Mouse (Mus musculus): ENCODE measurements around the gene Gck. TPM values are rescaled to one million over a fixed set of nuclear protein-coding genes. Genes with fewer than 3 reads are reported as not detected.
"Not testable (repeated sequence)": the region's sequence is repeated elsewhere in the genome, so short reads cannot be mapped to it uniquely, and the experiment has no call there.

Gene Gck
- polyA plus RNA-seq, 1 experiment from 2014 or later: 1.5 TPM

DNA sequence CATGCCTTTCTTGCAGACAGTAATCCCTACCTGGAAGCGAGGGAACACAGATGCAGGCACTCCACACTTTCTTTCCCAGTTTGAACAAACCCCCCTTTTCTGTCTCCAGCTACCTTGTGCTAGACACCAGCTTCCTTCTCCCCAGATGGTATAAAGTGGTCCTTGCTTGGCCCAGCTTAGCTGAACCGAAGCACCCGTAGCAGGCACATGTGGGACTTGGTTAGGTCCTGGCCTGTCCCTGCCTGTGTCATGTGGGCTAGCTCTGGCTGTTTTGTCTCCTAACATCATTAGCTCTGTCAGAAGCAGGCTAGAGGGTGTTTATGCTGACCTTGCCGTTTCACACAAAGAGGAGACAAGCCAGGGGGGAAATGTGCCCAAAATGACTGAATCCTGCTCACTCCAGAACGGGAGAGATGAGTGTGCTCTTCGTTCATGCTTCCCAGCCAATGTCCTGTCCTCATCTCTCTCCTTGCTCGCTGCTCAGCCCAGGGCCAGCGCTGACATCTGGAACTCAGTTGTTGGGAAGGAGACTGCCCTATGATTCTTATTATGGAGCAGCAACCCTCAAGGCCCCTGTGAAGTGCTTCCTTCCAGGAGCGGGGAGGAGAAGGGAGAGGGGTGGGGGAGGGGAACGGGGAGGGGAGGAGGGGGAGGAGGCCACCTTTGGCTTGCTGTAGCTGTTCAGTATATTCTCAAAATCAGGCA is 1.2 kb downstream of the Gck start:
- Histone ChIP-seq H3K27ac (ENCODE audit: low read depth, low read length) (no peak overlapping the region), H3K4me1 (ENCODE audit: control insufficient read depth, insufficient read depth, low read length) (0 out of 2 replicates have a peak, but pooled peaks cover 18% of the 10 kb centered on the region), H3K4me2 (replicated peaks; ENCODE audit: low read depth, low read length) (no peak overlapping the region), H3K36me3 (ENCODE audit: control insufficient read depth, insufficient read depth, low read length) (no peaks in the 10 kb centered on the region), H3K4me3 (ENCODE audit: low read length) (no peak overlapping the region), H3K9ac (ENCODE audit: low read depth, low read length) (no peak overlapping the region), H3K9me3 (ENCODE audit: control insufficient read depth, low read length) (no peaks in the 10 kb centered on the region), H3K27me3 (ENCODE audit: control insufficient read depth, insufficient read depth, low read length) (no peaks in the 10 kb centered on the region)
- WGBS: 63% methylated on average over 10 of the region's 10 CpGs
- ATAC-seq (ENCODE audit: low FRiP score, low TSS enrichment): no peak

- Histone ChIP-seq H3K4me1 (ENCODE audit: control insufficient read depth, insufficient read depth, low read length) (0 out of 2 replicates have a peak, but pooled peaks cover 18% of the 10 kb centered on the region), H3K9ac (ENCODE audit: low read depth, low read length) (no peak overlapping the region), H3K9me3 (ENCODE audit: control insufficient read depth, low read length) (no peaks in the 10 kb centered on the region), H3K36me3 (ENCODE audit: control insufficient read depth, insufficient read depth, low read length) (no peaks in the 10 kb centered on the region), H3K27me3 (ENCODE audit: control insufficient read depth, insufficient read depth, low read length) (no peaks in the 10 kb centered on the region), H3K27ac (ENCODE audit: low read depth, low read length) (no peak overlapping the region), H3K4me2 (replicated peaks; ENCODE audit: low read depth, low read length) (no peak overlapping the region), H3K4me3 (ENCODE audit: low read length) (no peak overlapping the region)
- ATAC-seq (ENCODE audit: low FRiP score, low TSS enrichment): no peak
- 64% methylated on average over 4 of the region's 4 CpGs for WGBS
Observed at GRCm38 (mm10) chr11:5947796-5948195, 2.1 kb downstream of the Gck start.

DNA sequence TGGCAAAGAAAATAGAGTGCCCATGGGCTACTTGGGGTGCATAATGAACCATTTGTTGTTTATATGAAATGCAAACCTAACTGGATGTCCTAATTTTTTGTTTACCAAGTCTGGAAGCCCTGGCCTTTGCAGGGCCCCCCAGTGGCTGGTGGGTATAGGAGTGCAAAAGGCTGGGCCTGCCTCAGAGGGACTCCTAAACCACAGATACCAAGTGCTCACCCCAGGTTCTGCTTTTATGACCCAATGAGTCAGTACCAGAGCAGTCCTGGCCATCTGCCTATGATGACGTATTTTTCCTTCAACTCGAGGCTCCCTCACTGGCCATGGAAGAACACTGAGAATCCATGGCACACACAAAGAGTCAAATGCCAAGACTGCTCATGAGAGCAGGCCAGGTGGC is 4.8 kb downstream of the Gck start:
- Histone ChIP-seq H3K9me3 (ENCODE audit: control insufficient read depth, low read length) (no peaks in the 10 kb centered on the region), H3K9ac (ENCODE audit: low read depth, low read length) (no peak overlapping the region), H3K4me2 (replicated peaks; ENCODE audit: low read depth, low read length) (no peak overlapping the region), H3K27me3 (ENCODE audit: control insufficient read depth, insufficient read depth, low read length) (no peaks in the 10 kb centered on the region), H3K4me1 (ENCODE audit: control insufficient read depth, insufficient read depth, low read length) (0 out of 2 replicates have a peak, but pooled peaks cover 17% of the 10 kb centered on the region), H3K4me3 (ENCODE audit: low read length) (no peak overlapping the region), H3K36me3 (ENCODE audit: control insufficient read depth, insufficient read depth, low read length) (no peaks in the 10 kb centered on the region), H3K27ac (ENCODE audit: low read depth, low read length) (no peak overlapping the region)
- no peak for ATAC-seq (ENCODE audit: low FRiP score, low TSS enrichment)
- WGBS: 77% methylated on average over 2 of the region's 2 CpGs

- Histone ChIP-seq H3K4me2 (replicated peaks; ENCODE audit: low read depth, low read length) (no peak overlapping the region), H3K27ac (ENCODE audit: low read depth, low read length) (no peak overlapping the region), H3K9me3 (ENCODE audit: control insufficient read depth, low read length) (no peaks in the 10 kb centered on the region), H3K27me3 (ENCODE audit: control insufficient read depth, insufficient read depth, low read length) (no peaks in the 10 kb centered on the region), H3K4me1 (ENCODE audit: control insufficient read depth, insufficient read depth, low read length) (no peaks in the 10 kb centered on the region), H3K36me3 (ENCODE audit: control insufficient read depth, insufficient read depth, low read length) (no peaks in the 10 kb centered on the region), H3K4me3 (ENCODE audit: low read length) (no peak overlapping the region), H3K9ac (ENCODE audit: low read depth, low read length) (no peak overlapping the region)
- ATAC-seq (ENCODE audit: low FRiP score, low TSS enrichment): no peak
- 73% methylated on average over 6 of the region's 6 CpGs for WGBS
Observed at GRCm38 (mm10) chr11:5942966-5943365, 6.9 kb downstream of the Gck start.

DNA sequence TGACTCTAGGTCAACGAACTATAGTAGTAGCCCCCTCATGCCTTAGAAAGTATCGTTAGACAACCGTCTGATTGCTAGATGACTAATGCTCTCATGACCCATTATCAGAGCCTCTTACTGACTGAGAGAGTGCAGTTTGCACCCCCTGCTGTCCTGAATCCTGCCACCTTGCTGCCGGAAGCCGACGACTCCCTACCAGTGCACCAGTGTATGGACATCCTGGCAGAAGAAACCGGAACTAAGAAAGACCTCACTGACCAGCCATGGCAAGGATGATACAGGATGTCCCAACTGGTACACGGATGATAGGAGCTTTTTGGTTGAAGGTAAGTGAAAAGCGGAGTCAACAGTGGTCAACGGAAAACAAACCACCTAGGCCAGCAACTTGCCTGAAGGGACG is 15.3 kb downstream of the Gck start:
- not testable (repeated sequence) for ATAC-seq (ENCODE audit: low FRiP score, low TSS enrichment); H3K27me3 ChIP-seq (ENCODE audit: control insufficient read depth, insufficient read depth, low read length); H3K4me2 ChIP-seq (replicated peaks; ENCODE audit: low read depth, low read length); H3K36me3 ChIP-seq (ENCODE audit: control insufficient read depth, insufficient read depth, low read length); H3K9me3 ChIP-seq (ENCODE audit: control insufficient read depth, low read length); H3K9ac ChIP-seq (ENCODE audit: low read depth, low read length); H3K4me1 ChIP-seq (ENCODE audit: control insufficient read depth, insufficient read depth, low read length); H3K27ac ChIP-seq (ENCODE audit: low read depth, low read length); H3K4me3 ChIP-seq (ENCODE audit: low read length)
- 94% methylated on average over 11 of the region's 11 CpGs for WGBS

DNA sequence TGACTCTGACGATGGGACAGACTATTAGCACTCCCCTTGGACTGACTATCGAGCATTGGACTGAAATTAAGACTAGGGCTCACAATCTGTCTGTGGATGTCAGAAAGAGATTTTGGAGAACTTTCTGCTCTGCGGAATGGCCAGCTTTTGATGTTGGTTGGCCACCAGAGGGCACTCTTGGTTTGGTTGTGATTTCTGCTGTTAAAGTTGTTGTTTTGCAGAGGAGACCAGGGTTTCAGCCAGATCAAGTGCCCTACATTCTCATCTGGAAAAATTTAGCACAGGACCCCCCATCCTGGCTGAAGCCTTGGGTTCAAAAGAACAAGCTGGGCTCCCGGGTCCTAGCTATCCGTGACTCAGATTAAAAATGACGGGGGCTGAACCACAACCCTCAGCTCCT is 17.9 kb downstream of the Gck start:
- not testable (repeated sequence) for H3K36me3 ChIP-seq (ENCODE audit: control insufficient read depth, insufficient read depth, low read length); H3K4me1 ChIP-seq (ENCODE audit: control insufficient read depth, insufficient read depth, low read length); ATAC-seq (ENCODE audit: low FRiP score, low TSS enrichment)

GRCm38 (mm10) chr11:5930578-5930977 is 19.3 kb downstream of the Gck start:
- no peaks in the 10 kb centered on the region for H3K27me3 ChIP-seq (ENCODE audit: control insufficient read depth, insufficient read depth, low read length)
- no peak overlapping the region for H3K9ac ChIP-seq (ENCODE audit: low read depth, low read length)
- H3K4me3 ChIP-seq (ENCODE audit: low read length): no peak overlapping the region
- no peaks in the 10 kb centered on the region for H3K36me3 ChIP-seq (ENCODE audit: control insufficient read depth, insufficient read depth, low read length)
- no peak overlapping the region for H3K27ac ChIP-seq (ENCODE audit: low read depth, low read length)
- WGBS: 50% methylated on average over 1 of the region's 1 CpGs
- no peak for ATAC-seq (ENCODE audit: low FRiP score, low TSS enrichment)
- no peak overlapping the region for H3K4me2 ChIP-seq (replicated peaks; ENCODE audit: low read depth, low read length)
- H3K4me1 ChIP-seq (ENCODE audit: control insufficient read depth, insufficient read depth, low read length): no peaks in the 10 kb centered on the region
- no peaks in the 10 kb centered on the region for H3K9me3 ChIP-seq (ENCODE audit: control insufficient read depth, low read length)

More for the DNA sequence above, 17.9 kb downstream of the Gck start:
- not testable (repeated sequence) for H3K4me3 ChIP-seq (ENCODE audit: low read length); H3K4me2 ChIP-seq (replicated peaks; ENCODE audit: low read depth, low read length); H3K9ac ChIP-seq (ENCODE audit: low read depth, low read length); H3K27me3 ChIP-seq (ENCODE audit: control insufficient read depth, insufficient read depth, low read length); H3K27ac ChIP-seq (ENCODE audit: low read depth, low read length); H3K9me3 ChIP-seq (ENCODE audit: control insufficient read depth, low read length)
- WGBS: 90% methylated on average over 6 of the region's 6 CpGs

DNA sequence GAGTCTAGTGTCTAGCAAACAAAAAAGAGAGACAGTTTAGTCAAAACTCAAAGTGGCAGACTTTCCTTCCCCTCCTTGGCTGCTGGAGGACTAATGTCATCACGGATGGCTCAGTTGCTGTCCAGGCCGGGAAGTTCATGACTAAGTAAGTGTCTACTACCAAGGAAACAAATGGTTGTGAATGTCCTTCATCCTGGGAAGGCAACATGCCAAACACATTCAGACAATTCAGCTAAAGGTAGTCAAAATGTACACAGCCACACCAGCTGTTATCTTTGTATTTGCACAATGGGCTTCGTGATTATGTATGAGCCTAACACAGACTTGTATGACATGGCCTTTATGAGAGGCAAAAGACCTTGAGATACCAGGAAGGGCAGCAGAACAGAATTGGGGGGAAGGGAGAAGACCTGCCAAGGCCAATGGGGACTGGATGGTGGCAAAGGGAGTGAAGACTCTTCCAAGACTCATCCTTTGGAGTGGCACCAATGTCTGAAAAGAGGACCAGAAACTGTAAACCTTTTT is 23.1 kb downstream of the Gck start:
- WGBS: 85% methylated on average over 3 of the region's 3 CpGs
- no peaks in the 10 kb centered on the region for H3K4me1 ChIP-seq (ENCODE audit: control insufficient read depth, insufficient read depth, low read length)
- H3K9ac ChIP-seq (ENCODE audit: low read depth, low read length): no peak overlapping the region
- H3K4me3 ChIP-seq (ENCODE audit: low read length): no peak overlapping the region
- H3K27me3 ChIP-seq (ENCODE audit: control insufficient read depth, insufficient read depth, low read length): no peaks in the 10 kb centered on the region
- H3K4me2 ChIP-seq (replicated peaks; ENCODE audit: low read depth, low read length): no peak overlapping the region
- no peaks in the 10 kb centered on the region for H3K9me3 ChIP-seq (ENCODE audit: control insufficient read depth, low read length)
- no peak overlapping the region for H3K27ac ChIP-seq (ENCODE audit: low read depth, low read length)
- ATAC-seq (ENCODE audit: low FRiP score, low TSS enrichment): no peak
- no peaks in the 10 kb centered on the region for H3K36me3 ChIP-seq (ENCODE audit: control insufficient read depth, insufficient read depth, low read length)

- WGBS: 65% methylated on average over 8 of the region's 8 CpGs
- H3K4me2 ChIP-seq (replicated peaks; ENCODE audit: low read depth, low read length): no peak overlapping the region
- H3K9ac ChIP-seq (ENCODE audit: low read depth, low read length): no peak overlapping the region
- no peak for ATAC-seq (ENCODE audit: low FRiP score, low TSS enrichment)
- no peaks in the 10 kb centered on the region for H3K36me3 ChIP-seq (ENCODE audit: control insufficient read depth, insufficient read depth, low read length)
- no peaks in the 10 kb centered on the region for H3K9me3 ChIP-seq (ENCODE audit: control insufficient read depth, low read length)
- no peaks in the 10 kb centered on the region for H3K27me3 ChIP-seq (ENCODE audit: control insufficient read depth, insufficient read depth, low read length)
- H3K4me3 ChIP-seq (ENCODE audit: low read length): no peak overlapping the region
- no peaks in the 10 kb centered on the region for H3K4me1 ChIP-seq (ENCODE audit: control insufficient read depth, insufficient read depth, low read length)
- no peak overlapping the region for H3K27ac ChIP-seq (ENCODE audit: low read depth, low read length)
Observed at GRCm38 (mm10) chr11:5924699-5925098, 25.2 kb downstream of the Gck start.

All from kidney, embryonic 14.5 days (tissue).